Mouse (Mus musculus) bone marrow macrophage, adult 2 months (primary cell): Measurements from ENCODE around the gene Cpsf3.

Source experiments
- CTCF ChIP-seq: IDR thresholded peaks from 2 replicates; pipeline ENCODE4 v1.5.1; 2012; ENCODE audit warnings: low read depth, mild to moderate bottlenecking, low read length, moderate library complexity
- POLR2A ChIP-seq: IDR thresholded peaks from 2 replicates; pipeline ENCODE4 v1.6.1; 2012; ENCODE audit warnings: mild to moderate bottlenecking, low read depth, low read length, borderline replicate concordance

GRCm38 (mm10) chr12:21350113-21350876, 65.1 kb downstream of the Cpsf3 start:
- no peak for TF ChIP-seq CTCF
- TF ChIP-seq POLR2A, result no peak
